Mouse (Mus musculus) 3134 (cell line): Measurements from ENCODE around the gene Styx.
"Not testable (repeated sequence)": the region's sequence is repeated elsewhere in the genome, so short reads cannot be mapped to it uniquely, and the experiment has no call there.

ENCODE experiments used
- DNase-seq: peaks from one replicate; pipeline ENCODE4 v3.0.0-alpha.2; 2011; ENCODE audit warnings: low spot score; ENCODE audit not compliant: insufficient read length; ENCODE audit errors: extremely low read depth

Gene Styx

GRCm38 (mm10) chr14:45329589-45330181, 21.2 kb upstream of the Styx start, which contains the start of gene Psmc6:
Gene Psmc6 (plus strand): TSS chr14:45329788.
- DNase-seq = peak; percentile 90

DNA sequence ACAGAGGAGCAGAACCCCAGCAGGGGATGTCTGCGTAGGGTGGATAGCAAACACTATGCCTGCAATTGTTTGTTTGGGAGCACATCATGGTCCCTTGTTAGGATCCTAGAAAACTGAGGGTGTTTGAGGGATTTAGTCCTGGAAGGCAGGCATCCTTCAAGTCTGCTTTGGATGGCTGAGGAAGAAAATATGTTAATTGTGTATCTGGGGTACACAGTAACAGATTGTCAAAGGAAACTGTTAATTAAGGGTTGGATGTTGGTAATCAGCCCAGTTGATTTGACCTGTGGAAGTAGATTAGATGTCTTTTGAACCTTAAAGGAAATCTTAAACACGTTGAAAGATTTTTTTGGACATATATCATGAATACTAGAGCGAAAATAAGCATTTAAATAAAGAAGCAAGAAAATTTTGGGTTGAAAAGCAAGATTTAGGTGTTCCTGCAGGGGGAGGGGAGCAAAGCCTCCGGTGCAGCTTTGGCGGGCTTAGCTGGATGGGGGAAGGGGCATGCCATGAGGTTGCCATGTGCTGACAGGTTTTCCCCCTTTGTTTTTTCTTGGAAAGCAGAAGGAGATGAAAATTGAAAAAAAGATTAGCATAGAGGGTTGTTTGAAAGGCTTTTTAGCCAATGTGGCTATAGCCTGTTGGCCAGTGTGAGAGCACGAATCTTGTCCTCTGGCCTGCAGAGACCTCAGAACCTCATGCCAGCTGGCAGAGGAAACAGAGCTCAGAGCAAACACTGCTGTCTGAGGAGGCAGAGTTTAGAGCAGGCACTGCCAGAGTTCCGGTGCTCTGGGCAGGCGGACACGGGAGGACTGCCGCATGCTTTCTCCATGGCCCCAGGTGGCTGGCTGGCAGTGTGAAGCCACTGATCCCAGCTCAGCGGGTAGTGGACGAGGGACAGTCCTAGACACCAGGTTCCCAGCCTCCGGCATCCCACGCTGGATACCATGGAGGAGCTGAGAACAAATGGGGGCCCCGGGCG, 13.6 kb downstream of the Styx start:
- no peak for DNase-seq

DNA sequence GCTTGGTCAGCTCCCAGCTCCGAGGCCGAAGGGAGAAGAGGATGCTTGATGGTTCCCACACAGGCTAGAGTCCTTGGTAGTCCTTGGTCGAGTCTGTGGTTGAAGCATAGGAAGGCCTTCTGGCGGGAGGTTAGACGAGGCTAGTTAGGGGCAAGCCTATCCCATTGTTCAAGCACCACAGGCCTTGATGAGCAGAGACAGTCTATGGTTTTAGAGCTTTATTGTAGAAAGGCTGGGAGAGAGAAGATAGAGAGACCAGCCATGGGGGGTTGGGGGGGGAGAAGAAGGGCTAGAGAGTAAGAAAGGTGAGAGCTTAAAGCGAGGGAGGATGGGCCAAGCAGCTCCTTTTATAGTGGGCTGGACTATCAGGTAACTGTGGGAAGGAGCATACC, 14.3 kb downstream of the Styx start:
- DNase-seq = no peak

DNA sequence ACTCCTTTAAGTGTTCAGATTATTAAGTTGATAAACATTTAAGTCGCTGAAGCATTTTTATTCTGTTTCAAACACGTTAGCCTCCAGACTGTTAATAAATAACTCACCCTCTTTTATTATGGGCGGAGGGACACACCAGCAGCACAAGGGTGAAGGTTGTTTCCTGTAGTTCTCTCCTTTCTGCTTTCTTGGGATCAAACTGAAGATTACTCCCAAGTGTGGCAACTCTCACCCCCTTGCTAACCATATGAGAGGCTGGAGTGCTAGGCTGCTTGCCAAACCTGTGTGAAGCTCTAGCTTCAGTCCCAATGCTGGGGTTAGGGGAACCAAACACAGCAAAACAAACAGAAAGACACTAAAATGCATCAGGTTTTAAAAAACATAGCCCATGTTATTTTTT, 27.9 kb downstream of the Styx start:
- DNase-seq = no peak

DNA sequence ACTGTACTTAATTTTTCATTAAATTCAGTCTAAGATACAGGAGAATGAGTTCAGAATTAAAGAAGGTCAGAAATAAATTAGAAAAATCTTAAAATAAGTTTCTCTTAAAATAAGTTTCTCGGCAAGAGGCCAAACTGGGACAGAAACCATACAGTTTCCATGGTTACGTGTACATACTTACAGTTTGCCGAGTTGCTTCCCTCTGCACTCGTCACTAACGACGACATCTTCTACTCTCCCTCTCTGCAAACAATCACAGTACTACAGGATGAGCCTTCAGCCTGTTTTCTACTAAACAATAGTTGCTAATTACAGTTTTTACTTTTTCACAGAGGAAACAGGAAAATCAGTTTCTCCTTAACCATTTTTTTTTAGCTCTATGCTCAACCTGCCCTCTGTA, 29.9 kb downstream of the Styx start:
- DNase-seq = no peak

- DNase-seq = no peak
Measured at GRCm38 (mm10) chr14:45382912-45383311, 32.0 kb downstream of the Styx start.

GRCm38 (mm10) chr14:45385596-45385995, 34.7 kb downstream of the Styx start:
- DNase-seq = no peak

- no peak for DNase-seq
Measured at GRCm38 (mm10) chr14:45387480-45387879, 36.6 kb downstream of the Styx start.

GRCm38 (mm10) chr14:45388345-45389181, 37.7 kb downstream of the Styx start:
- DNase-seq = peak; percentile 91

DNA sequence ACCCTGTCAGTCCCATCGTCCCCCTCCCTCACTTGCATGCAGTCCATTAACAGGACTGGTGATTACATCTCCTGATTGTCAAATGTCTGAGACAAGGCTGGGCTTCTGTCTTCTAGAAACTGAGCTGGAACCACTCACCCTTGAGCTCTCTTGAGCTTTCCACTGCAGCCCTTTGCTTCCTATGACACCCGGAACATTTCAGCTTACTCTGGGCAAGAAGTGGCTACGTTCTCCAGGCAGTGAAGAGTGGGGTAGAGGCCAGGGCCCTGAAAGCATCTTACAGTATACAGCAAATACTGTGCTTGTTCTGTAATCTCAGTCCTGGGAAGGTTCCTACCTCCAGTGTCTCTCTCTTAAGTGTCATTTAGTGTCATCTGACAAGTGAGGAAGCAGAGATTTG, 38.3 kb downstream of the Styx start:
- DNase-seq = no peak

DNA sequence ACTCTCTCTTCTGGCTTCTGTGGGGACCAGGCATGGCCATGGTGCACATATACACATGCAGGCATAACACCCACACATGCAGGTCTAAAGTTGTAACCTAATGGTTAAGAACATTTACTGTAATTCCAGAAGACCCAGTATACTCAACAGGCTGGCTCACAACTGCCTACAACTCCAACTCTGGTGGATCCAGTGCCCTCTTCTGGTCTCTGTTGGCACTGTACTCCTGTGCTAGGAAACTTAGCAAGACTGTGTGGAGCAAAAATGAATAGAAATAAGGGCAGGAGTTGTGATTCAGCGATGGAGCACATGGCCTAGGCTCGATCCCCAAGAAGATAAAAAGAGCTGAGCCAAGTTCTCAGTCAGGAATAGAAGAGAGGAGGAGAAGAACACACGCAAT, 48.9 kb downstream of the Styx start:
- DNase-seq = no peak

- DNase-seq = no peak
Measured at GRCm38 (mm10) chr14:45403651-45404050, 52.8 kb downstream of the Styx start.

DNA sequence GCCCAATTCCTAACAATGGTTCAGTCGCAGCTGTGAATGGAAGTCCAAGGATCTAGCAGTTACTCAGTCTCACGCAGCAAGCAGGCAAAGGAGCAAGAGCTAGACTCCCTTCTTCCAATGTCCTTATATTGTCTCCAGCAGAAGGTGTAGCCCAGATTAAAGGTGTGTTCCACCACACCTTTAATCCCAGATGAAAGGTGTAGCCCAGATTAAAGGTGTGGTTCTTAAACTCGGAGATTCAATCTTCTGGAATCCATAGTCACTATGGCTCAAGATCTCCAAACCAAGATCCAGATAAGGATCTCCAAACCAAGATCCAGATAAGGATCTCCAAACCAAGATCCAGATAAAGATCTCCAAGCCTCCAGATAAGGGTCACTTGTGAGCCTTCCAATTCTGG, 53.9 kb downstream of the Styx start, which contains the start of gene Gnpnat1:
TSS of gene Gnpnat1 (minus strand) at position 101 of the 400 bp plus-strand sequence.
- DNase-seq = not testable (repeated sequence)

DNA sequence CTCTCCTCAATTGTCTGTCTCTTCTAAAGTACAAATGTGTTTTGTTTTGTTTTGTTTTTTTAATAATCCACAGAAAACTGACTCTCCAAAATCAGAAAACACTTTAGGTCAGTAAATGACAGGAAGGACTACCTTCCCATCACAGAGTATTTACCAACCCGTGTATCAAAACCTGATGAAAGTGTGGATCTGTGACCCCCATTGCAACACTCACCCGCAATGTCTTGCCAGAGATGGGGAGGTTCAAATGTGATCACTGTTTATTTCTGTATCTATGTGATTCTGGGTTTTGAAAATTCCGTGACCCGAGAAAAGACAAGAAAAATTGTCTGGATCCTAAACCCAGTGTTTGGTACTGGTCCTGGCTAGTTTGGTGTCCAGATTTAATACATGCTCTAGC, 65.4 kb downstream of the Styx start:
- no peak for DNase-seq

- no peak for DNase-seq
Measured at GRCm38 (mm10) chr14:45418553-45418952, 67.7 kb downstream of the Styx start.

- no peak for DNase-seq
Measured at GRCm38 (mm10) chr14:45419323-45419722, 68.4 kb downstream of the Styx start.

DNA sequence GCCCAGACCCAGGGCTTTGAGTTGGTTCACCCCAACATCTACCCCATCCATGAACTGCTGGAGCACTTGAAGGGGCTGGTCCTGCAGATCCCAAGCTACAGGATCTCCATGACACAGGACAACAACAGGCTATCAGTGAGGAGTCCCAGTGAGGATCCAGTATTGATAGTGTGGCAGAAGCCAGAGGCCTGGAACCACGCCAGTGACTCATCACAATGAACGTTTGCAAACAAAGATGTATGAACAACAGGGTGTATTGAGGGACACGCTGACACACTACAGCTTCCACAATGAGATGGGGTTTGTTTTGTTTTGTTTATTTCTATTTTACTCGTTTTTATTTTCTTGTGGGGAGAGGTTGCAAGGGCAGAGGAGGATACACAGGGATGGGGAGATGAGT, 71.5 kb downstream of the Styx start:
- DNase-seq = no peak

- DNase-seq = peak; percentile 33
Measured at GRCm38 (mm10) chr14:45423220-45423619, 72.3 kb downstream of the Styx start.

GRCm38 (mm10) chr14:45430066-45430842, 79.4 kb downstream of the Styx start:
- DNase-seq = no peak

GRCm38 (mm10) chr14:45432003-45432402, 81.1 kb downstream of the Styx start:
- no peak for DNase-seq
